Mouse (Mus musculus): Measurements from ENCODE around the gene Nat8f6.
"Not testable (repeated sequence)": the region's sequence is repeated elsewhere in the genome, so short reads cannot be mapped to it uniquely, and the experiment has no call there.

Nat8f6 gene

GRCm38 (mm10) chr6:85820837-85821236, at the start of gene Nat8f6, which contains the start of gene Nat8f5:
TSS of gene Nat8f6 (minus strand) at chr6:85820954.
TSS of gene Nat8f5 (minus strand) at chr6:85820972.
- no peak for DNase-seq (ENCODE audit: low spot score in 2 of 2)

GRCm38 (mm10) chr6:85869006-85869405, 48.3 kb upstream of the Nat8f6 start, which contains the start of gene Nat8f2:
TSS of gene Nat8f2 (minus strand) at chr6:85869158.
- not testable (repeated sequence) for DNase-seq (ENCODE audit: low spot score in 2 of 2)

DNA sequence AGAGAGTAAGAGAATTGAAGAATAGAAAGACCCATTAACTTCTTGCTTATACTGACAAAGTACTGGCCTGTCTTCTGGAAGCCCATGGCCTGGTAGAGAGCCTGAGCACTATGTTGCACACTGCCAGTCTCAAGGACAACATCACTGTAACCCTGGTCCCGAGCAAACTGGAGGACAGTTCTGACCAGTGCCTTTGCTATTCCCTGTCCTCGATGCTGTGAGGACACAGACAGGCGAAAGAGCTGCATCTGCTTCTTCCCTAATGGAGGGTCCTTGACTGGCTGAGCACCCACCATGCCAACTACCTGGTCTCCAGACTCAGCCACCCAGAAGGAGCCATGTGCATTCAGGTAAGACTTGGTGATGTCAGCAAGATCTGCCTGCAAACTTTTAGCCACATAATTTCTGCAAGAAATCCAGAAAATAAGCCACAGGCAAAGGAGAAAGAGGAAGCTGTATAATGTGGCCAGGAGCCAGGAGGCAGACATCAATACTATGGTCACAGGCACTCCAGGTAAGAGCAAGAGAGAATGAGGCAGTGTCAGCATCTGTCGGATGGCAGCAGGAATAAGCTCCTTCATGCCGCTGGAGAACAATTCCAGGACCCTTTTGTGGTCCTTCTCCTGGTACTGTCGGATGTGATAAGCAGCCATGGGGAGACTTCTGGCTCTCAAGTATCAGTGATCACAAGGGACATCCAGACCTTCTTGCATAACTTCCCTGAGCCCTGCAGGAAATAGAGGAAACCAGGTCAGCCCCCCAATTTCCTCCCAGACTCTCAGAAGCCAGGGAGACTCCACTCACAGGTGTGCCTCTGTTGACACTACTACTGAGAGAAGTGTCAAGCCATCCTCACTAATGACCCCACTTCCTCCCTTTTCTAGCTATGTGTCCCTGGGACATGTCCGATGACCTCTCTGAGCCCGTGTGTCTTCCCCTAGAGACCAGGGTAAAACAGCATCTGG, 47.3 kb upstream of the Nat8f6 start:
- DNase-seq (ENCODE audit: low spot score in 2 of 2): no peak

DNA sequence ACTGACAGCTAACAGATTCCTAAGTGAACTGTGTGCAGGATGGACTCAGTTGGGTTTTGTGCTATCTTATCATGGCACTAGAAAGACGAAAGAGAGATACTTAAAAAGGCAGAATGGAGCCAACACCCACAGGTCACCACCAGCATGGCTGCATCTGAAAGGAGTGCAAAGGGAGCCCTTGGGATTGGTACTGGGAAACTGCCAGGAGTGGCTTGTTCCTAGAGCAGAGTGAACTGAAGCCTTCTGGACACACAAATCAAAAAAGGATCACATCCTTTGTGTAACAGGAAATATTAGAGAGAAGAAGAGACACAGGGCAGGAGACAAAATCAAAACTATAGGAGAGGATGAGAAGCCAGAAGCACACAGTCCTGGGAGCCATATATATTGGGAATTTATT, 46.2 kb upstream of the Nat8f6 start:
- not testable (repeated sequence) for DNase-seq (ENCODE audit: low spot score in 2 of 2)

GRCm38 (mm10) chr6:85866166-85866565, 45.4 kb upstream of the Nat8f6 start:
- DNase-seq (ENCODE audit: low spot score in 2 of 2): not testable (repeated sequence)

GRCm38 (mm10) chr6:85864900-85865639, 44.3 kb upstream of the Nat8f6 start:
- peak in 1 of 2 experiments; percentile 22 for DNase-seq (ENCODE audit: low spot score in 2 of 2)

GRCm38 (mm10) chr6:85863840-85864239, 43.1 kb upstream of the Nat8f6 start:
- DNase-seq (ENCODE audit: low spot score in 2 of 2): no peak

- no peak for DNase-seq (ENCODE audit: low spot score in 2 of 2)
These were observed 42.4 kb upstream of the Nat8f6 start for GRCm38 (mm10) chr6:85863136-85863535.

GRCm38 (mm10) chr6:85862565-85862964, 41.8 kb upstream of the Nat8f6 start:
- DNase-seq (ENCODE audit: low spot score in 2 of 2): no peak

DNA sequence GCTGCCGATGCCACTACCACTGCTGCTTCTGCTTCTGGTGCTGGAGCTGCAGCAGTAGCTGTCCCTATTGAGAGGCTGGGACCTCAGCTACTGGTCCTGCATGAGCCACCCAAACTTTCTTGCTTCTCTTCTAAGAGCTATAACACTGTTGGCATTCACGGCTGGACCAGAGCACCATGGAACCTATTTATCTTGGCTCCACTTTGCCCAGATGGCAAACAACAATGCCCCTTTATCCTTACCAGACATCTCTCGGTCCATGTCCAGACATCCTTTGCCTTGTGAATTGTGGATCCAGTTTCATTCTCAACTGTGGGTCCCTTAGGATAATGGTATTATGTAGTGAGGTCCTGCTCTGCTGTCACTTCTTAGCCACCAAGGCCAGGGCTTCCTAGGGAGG, 40.5 kb upstream of the Nat8f6 start:
- no peak for DNase-seq (ENCODE audit: low spot score in 2 of 2)

- DNase-seq (ENCODE audit: low spot score in 2 of 2): peak in 1 of 2 experiments; percentile 67
These were observed 35.5 kb upstream of the Nat8f6 start for GRCm38 (mm10) chr6:85856194-85856678.

- DNase-seq (ENCODE audit: low spot score in 2 of 2): no peak
These were observed 32.7 kb upstream of the Nat8f6 start for GRCm38 (mm10) chr6:85853481-85853880.

GRCm38 (mm10) chr6:85851062-85851773, 30.5 kb upstream of the Nat8f6 start:
- no peak for DNase-seq (ENCODE audit: low spot score in 2 of 2)

- no peak for DNase-seq (ENCODE audit: low spot score in 2 of 2)
These were observed 28.5 kb upstream of the Nat8f6 start for GRCm38 (mm10) chr6:85849240-85849639.

- DNase-seq (ENCODE audit: low spot score in 2 of 2): no peak
These were observed 27.4 kb upstream of the Nat8f6 start for GRCm38 (mm10) chr6:85848140-85848539.

DNA sequence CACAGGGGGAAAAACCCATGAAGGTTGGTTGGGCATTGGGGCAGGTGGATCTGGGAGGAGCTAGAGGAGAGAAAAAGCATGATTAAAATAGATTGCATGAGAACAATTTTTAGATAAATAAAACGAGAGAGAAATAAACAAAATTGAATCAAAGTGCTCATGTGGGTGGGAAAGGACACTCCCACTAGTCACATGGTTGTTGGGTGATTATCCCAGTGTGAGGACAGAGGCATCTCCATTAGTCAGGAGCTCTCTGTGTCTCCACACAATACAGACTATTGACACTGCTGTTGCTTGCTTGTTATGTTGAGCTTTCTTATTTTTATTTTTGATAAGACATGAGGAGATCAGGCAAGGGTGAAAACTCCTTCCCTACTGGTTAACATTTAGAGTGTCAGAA, 26.2 kb upstream of the Nat8f6 start:
- DNase-seq (ENCODE audit: low spot score in 2 of 2): no peak

- not testable (repeated sequence) for DNase-seq (ENCODE audit: low spot score in 2 of 2)
These were observed 23.1 kb upstream of the Nat8f6 start for GRCm38 (mm10) chr6:85843677-85844458.

DNA sequence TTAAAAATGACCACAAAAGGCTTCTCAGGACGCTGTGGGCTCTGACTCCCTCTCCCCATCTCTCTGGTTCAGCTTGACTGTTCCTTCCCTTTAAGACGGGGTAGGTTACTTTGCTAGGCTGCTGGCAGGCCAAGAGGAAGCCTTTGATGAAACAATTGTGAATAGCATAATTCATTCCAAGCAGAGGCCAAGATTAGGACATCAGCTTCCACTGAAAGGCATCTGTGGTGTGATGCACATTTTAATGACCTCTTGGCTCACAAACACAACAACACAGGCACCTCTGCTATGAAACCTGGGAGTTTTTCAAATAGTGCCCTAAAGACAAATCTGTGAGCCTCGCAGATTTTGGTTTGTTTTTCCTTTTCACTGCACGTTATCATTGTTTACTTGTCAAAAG, 19.2 kb upstream of the Nat8f6 start:
- no peak for DNase-seq (ENCODE audit: low spot score in 2 of 2)

DNA sequence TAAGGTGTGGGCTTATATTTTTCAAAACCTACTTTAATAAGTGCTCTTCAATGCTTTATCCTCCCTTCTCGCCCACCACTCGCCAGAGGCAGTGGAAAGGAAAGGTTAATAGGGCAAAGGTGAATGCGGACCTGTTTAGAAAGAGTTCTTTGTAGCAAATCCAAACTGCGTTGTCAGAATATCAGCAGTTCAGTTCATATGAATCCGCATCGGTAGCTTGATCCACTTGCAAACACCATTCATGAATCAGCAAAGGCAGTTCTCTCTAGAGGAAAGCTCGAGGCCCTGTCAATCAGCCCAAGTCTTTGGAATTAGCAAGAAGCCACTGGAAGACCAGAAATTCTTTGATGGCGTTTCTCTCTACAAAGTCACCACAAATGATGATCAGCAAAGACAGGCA, 17.9 kb upstream of the Nat8f6 start:
- no peak for DNase-seq (ENCODE audit: low spot score in 2 of 2)

DNA sequence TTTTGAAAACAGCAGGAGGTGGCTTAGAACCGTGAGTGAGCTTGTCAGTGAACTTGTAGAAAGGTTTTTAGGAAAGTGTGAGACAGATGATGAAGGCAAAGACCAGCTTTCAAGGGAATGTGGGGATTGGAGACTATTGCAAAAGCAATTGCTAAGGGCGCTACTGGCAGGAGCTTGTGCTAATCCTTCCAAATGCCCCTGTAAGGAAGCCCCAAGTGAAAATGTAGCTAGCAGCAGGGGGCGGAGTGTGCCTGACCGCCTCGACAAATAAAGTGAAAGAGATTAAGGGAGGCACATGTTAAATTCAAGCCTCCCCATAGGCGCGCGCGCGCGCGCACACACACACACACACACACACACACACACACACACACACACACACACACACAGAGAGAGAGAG, 16.6 kb upstream of the Nat8f6 start:
- peak in 1 of 2 experiments; percentile 23 for DNase-seq (ENCODE audit: low spot score in 2 of 2)

DNA sequence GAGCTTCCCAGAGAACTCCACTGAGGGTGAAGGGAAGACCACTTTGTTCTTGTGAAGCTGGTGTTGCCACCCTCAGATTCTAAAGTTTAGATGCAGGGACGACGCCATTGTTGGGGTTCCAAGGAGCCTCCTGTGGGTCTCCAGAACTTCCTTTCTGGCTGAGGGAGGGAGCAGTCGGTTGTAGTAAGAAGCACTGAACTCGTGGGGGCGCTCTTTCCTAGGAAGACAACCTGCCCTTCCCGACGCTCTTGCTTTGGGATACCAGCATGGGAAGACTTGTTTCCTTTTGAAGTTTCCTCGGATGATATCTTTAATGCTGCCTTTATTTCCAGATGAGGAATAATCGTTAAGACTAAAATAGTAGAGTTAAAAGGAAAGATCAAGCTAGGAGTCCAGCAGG, 16.1 kb upstream of the Nat8f6 start:
- peak; percentile 17 to 49 for DNase-seq (ENCODE audit: low spot score in 2 of 2)

Data from urinary bladder, postnatal 36 days (tissue).